Mouse (Mus musculus): ENCODE results near the gene Arhgap23. TPM values are rescaled to one million over a fixed set of nuclear protein-coding genes. Genes with fewer than 3 reads are reported as not detected.

Gene Arhgap23
- polyA plus RNA-seq, 1 experiment from 2014 or later = 3.0 TPM

GRCm38 (mm10) chr11:97403614-97404183 lies 11.6 kb upstream of the Arhgap23 start:
- Histone ChIP-seq H3K4me2 (ENCODE audit: low read depth, low read length) (peak overlapping the region; percentile 99), H3K36me3 (ENCODE audit: control insufficient read depth, insufficient read depth, low read length) (no peaks in the 10 kb centered on the region), H3K9me3 (ENCODE audit: control insufficient read depth, low read length) (no peaks in the 10 kb centered on the region), H3K4me3 (ENCODE audit: low read length) (peak overlapping the region; percentile 63), H3K27me3 (replicated peaks; ENCODE audit: control insufficient read depth, insufficient read depth, low read length) (0 out of 2 replicates have a peak, but pooled peaks cover 4% of the 10 kb centered on the region), H3K27ac (ENCODE audit: low read length) (peak overlapping the region; percentile 52; the same call in 1 of the 2 replicates), H3K9ac (ENCODE audit: low read depth, low read length) (no peak overlapping the region), H3K4me1 (ENCODE audit: control insufficient read depth, insufficient read depth, low read length) (peaks cover 29% of the 10 kb centered on the region)
- ATAC-seq = no peak
- 50% methylated on average over 8 of the region's 8 CpGs for WGBS

GRCm38 (mm10) chr11:97404184-97404760 lies 11.1 kb upstream of the Arhgap23 start:
- Histone ChIP-seq H3K9ac (ENCODE audit: low read depth, low read length) (peak overlapping the region; percentile 64), H3K4me3 (ENCODE audit: low read length) (peak overlapping the region; percentile 63), H3K4me2 (ENCODE audit: low read depth, low read length) (peak overlapping the region; percentile 99), H3K9me3 (ENCODE audit: control insufficient read depth, low read length) (no peaks in the 10 kb centered on the region), H3K27ac (ENCODE audit: low read length) (peak overlapping the region; percentile 33), H3K27me3 (replicated peaks; ENCODE audit: control insufficient read depth, insufficient read depth, low read length) (0 out of 2 replicates have a peak, but pooled peaks cover 4% of the 10 kb centered on the region), H3K4me1 (ENCODE audit: control insufficient read depth, insufficient read depth, low read length) (peaks cover 29% of the 10 kb centered on the region), H3K36me3 (ENCODE audit: control insufficient read depth, insufficient read depth, low read length) (no peaks in the 10 kb centered on the region)
- under 1% methylated on average over 56 of the region's 61 CpGs for WGBS
- ATAC-seq = peak; percentile 43

- Histone ChIP-seq H3K27ac (ENCODE audit: low read length) (peak overlapping the region; percentile 33), H3K4me2 (ENCODE audit: low read depth, low read length) (peak overlapping the region; percentile 99), H3K9ac (ENCODE audit: low read depth, low read length) (peak overlapping the region; percentile 64), H3K27me3 (replicated peaks; ENCODE audit: control insufficient read depth, insufficient read depth, low read length) (0 out of 2 replicates have a peak, but pooled peaks cover 4% of the 10 kb centered on the region), H3K4me3 (ENCODE audit: low read length) (peak overlapping the region; percentile 63), H3K36me3 (ENCODE audit: control insufficient read depth, insufficient read depth, low read length) (no peaks in the 10 kb centered on the region), H3K4me1 (ENCODE audit: control insufficient read depth, insufficient read depth, low read length) (peaks cover 29% of the 10 kb centered on the region), H3K9me3 (ENCODE audit: control insufficient read depth, low read length) (no peaks in the 10 kb centered on the region)
- ATAC-seq = peak; percentile 16
- WGBS = under 1% methylated on average over 11 of the region's 11 CpGs
These were observed 10.6 kb upstream of the Arhgap23 start for GRCm38 (mm10) chr11:97404761-97405190.

GRCm38 (mm10) chr11:97406094-97406951 lies 9.0 kb upstream of the Arhgap23 start:
- H3K27ac ChIP-seq (ENCODE audit: low read length) = peak overlapping the region; percentile 61
- no peaks in the 10 kb centered on the region for H3K36me3 ChIP-seq (ENCODE audit: control insufficient read depth, insufficient read depth, low read length)
- H3K4me2 ChIP-seq (ENCODE audit: low read depth, low read length) = peak overlapping the region; percentile 99
- ATAC-seq = peak; percentile 3; the same call in 1 of the 2 replicates
- no peaks in the 10 kb centered on the region for H3K9me3 ChIP-seq (ENCODE audit: control insufficient read depth, low read length)
- H3K9ac ChIP-seq (ENCODE audit: low read depth, low read length) = peak overlapping the region; percentile 36
- peaks cover 24% of the 10 kb centered on the region for H3K4me1 ChIP-seq (ENCODE audit: control insufficient read depth, insufficient read depth, low read length)
- H3K27me3 ChIP-seq (replicated peaks; ENCODE audit: control insufficient read depth, insufficient read depth, low read length) = 0 out of 2 replicates have a peak, but pooled peaks cover 4% of the 10 kb centered on the region
- 56% methylated on average over 10 of the region's 10 CpGs for WGBS
- H3K4me3 ChIP-seq (ENCODE audit: low read length) = peak overlapping the region; percentile 1; the same call in 1 of the 2 replicates

GRCm38 (mm10) chr11:97407456-97407855 lies 7.9 kb upstream of the Arhgap23 start:
- WGBS = 69% methylated on average over 3 of the region's 3 CpGs
- Histone ChIP-seq H3K36me3 (ENCODE audit: control insufficient read depth, insufficient read depth, low read length) (no peaks in the 10 kb centered on the region), H3K9me3 (ENCODE audit: control insufficient read depth, low read length) (no peaks in the 10 kb centered on the region), H3K27me3 (replicated peaks; ENCODE audit: control insufficient read depth, insufficient read depth, low read length) (0 out of 2 replicates have a peak, but pooled peaks cover 4% of the 10 kb centered on the region), H3K4me3 (ENCODE audit: low read length) (no peak overlapping the region), H3K9ac (ENCODE audit: low read depth, low read length) (no peak overlapping the region), H3K27ac (ENCODE audit: low read length) (no peak overlapping the region), H3K4me2 (ENCODE audit: low read depth, low read length) (no peak overlapping the region), H3K4me1 (ENCODE audit: control insufficient read depth, insufficient read depth, low read length) (peaks cover 29% of the 10 kb centered on the region)
- ATAC-seq = no peak

- 2% methylated on average over 6 of the region's 6 CpGs for WGBS
- Histone ChIP-seq H3K36me3 (ENCODE audit: control insufficient read depth, insufficient read depth, low read length) (no peaks in the 10 kb centered on the region), H3K9me3 (ENCODE audit: control insufficient read depth, low read length) (no peaks in the 10 kb centered on the region), H3K4me2 (ENCODE audit: low read depth, low read length) (no peak overlapping the region), H3K27ac (ENCODE audit: low read length) (no peak overlapping the region), H3K4me3 (ENCODE audit: low read length) (no peak overlapping the region), H3K27me3 (replicated peaks; ENCODE audit: control insufficient read depth, insufficient read depth, low read length) (0 out of 2 replicates have a peak, but pooled peaks cover 4% of the 10 kb centered on the region), H3K9ac (ENCODE audit: low read depth, low read length) (no peak overlapping the region), H3K4me1 (ENCODE audit: control insufficient read depth, insufficient read depth, low read length) (peaks cover 29% of the 10 kb centered on the region)
- no peak for ATAC-seq
These were observed 7.2 kb upstream of the Arhgap23 start for GRCm38 (mm10) chr11:97408171-97408570.

- peaks cover 24% of the 10 kb centered on the region for H3K4me1 ChIP-seq (ENCODE audit: control insufficient read depth, insufficient read depth, low read length)
- no peak overlapping the region for H3K27ac ChIP-seq (ENCODE audit: low read length)
- H3K27me3 ChIP-seq (replicated peaks; ENCODE audit: control insufficient read depth, insufficient read depth, low read length) = 0 out of 2 replicates have a peak, but pooled peaks cover 4% of the 10 kb centered on the region
- no peaks in the 10 kb centered on the region for H3K36me3 ChIP-seq (ENCODE audit: control insufficient read depth, insufficient read depth, low read length)
- no peaks in the 10 kb centered on the region for H3K9me3 ChIP-seq (ENCODE audit: control insufficient read depth, low read length)
- H3K4me3 ChIP-seq (ENCODE audit: low read length) = no peak overlapping the region
- no peak for ATAC-seq
- 82% methylated on average over 4 of the region's 4 CpGs for WGBS
- no peak overlapping the region for H3K9ac ChIP-seq (ENCODE audit: low read depth, low read length)
- H3K4me2 ChIP-seq (ENCODE audit: low read depth, low read length) = no peak overlapping the region
These were observed 4.4 kb upstream of the Arhgap23 start for GRCm38 (mm10) chr11:97410958-97411357.

GRCm38 (mm10) chr11:97412117-97412516 lies 3.2 kb upstream of the Arhgap23 start:
- Histone ChIP-seq H3K9ac (ENCODE audit: low read depth, low read length) (no peak overlapping the region), H3K4me1 (ENCODE audit: control insufficient read depth, insufficient read depth, low read length) (peaks cover 18% of the 10 kb centered on the region), H3K9me3 (ENCODE audit: control insufficient read depth, low read length) (no peaks in the 10 kb centered on the region), H3K27ac (ENCODE audit: low read length) (no peak overlapping the region), H3K4me2 (ENCODE audit: low read depth, low read length) (no peak overlapping the region), H3K27me3 (replicated peaks; ENCODE audit: control insufficient read depth, insufficient read depth, low read length) (no peaks in the 10 kb centered on the region), H3K36me3 (ENCODE audit: control insufficient read depth, insufficient read depth, low read length) (no peaks in the 10 kb centered on the region), H3K4me3 (ENCODE audit: low read length) (no peak overlapping the region)
- whole genome bisulfite sequencing = 25% methylated on average over 3 of the region's 3 CpGs
- ATAC-seq = no peak

- Histone ChIP-seq H3K9ac (ENCODE audit: low read depth, low read length) (no peak overlapping the region), H3K9me3 (ENCODE audit: control insufficient read depth, low read length) (no peaks in the 10 kb centered on the region), H3K4me1 (ENCODE audit: control insufficient read depth, insufficient read depth, low read length) (peaks cover 17% of the 10 kb centered on the region), H3K4me3 (ENCODE audit: low read length) (no peak overlapping the region), H3K27ac (ENCODE audit: low read length) (peak overlapping the region; percentile 45), H3K4me2 (ENCODE audit: low read depth, low read length) (no peak overlapping the region), H3K36me3 (ENCODE audit: control insufficient read depth, insufficient read depth, low read length) (no peaks in the 10 kb centered on the region), H3K27me3 (replicated peaks; ENCODE audit: control insufficient read depth, insufficient read depth, low read length) (no peaks in the 10 kb centered on the region)
- ATAC-seq = no peak
- WGBS = 57% methylated on average over 10 of the region's 10 CpGs
These were observed 2.5 kb upstream of the Arhgap23 start for GRCm38 (mm10) chr11:97412808-97413347.

All from intestine, embryonic 16.5 days (tissue).